Comparison of ENCODE assay signal across 10 mouse cellular contexts in genomic region chr6:34383401-34383800, GRCm38 (mm10). TPM values are rescaled to one million over a fixed set of nuclear protein-coding genes. Genes with fewer than 3 reads are reported as not detected.
DNase-seq lines count a peak whose midpoint lies in the region; ATAC-seq and TF ChIP-seq lines count a peak whose summit lies in the region.
"Had no signal": no experiment of that assay in that cellular context is flagged by ENCODE, and none has a peak within 500 bp of the region (broad histone marks: within the 10 kb centered on the region; RNA-seq: fewer than 3 reads in every experiment).

No protein-coding gene starts in this region.

- peak overlapping the region; percentile 72 for H3K4me2 ChIP-seq in kidney, embryonic 15.5 days
- H3K4me2 ChIP-seq in stomach, embryonic 15.5 days, result peak overlapping the region; percentile 83; the same call in 1 of the 2 replicates

- H3K4me3 ChIP-seq in kidney, embryonic 15.5 days (replicated peaks), result no peak overlapping the region
- H3K4me3 ChIP-seq in stomach, embryonic 15.5 days (replicated peaks), result no peak overlapping the region
- H3K4me3 ChIP-seq in left cerebral cortex, adult 2 months, result no peak overlapping the region; the same call in 1 of the 2 replicates

- H3K9ac ChIP-seq in kidney, embryonic 15.5 days, result no peak overlapping the region
- H3K9ac ChIP-seq in stomach, embryonic 15.5 days, result no peak overlapping the region

- intact Hi-C loops in heart, postnatal 10 days (cut with DNase I), result no loop called here
- intact Hi-C loops in left cerebral cortex, adult 2 months (cut with DNase I), result no loop called here

- TF ChIP-seq CTCF in left cerebral cortex, adult 2 months (IDR thresholded peaks at IDR 0.05), result no peak

- no peak; the same call in 1 of the 2 replicates for ATAC-seq in kidney, embryonic 15.5 days (replicated peaks; ENCODE audit: low FRiP score)
- ATAC-seq in stomach, embryonic 15.5 days (ENCODE audit: insufficient read depth, low FRiP score, low read depth), result no peak

- H3K27me3 ChIP-seq in kidney, embryonic 15.5 days, result no peaks in the 10 kb centered on the region
- no peaks in the 10 kb centered on the region for H3K27me3 ChIP-seq in stomach, embryonic 15.5 days (replicated peaks)

- DNase-seq in heart, adult 11 months, result peak; percentile 92
- no peak for DNase-seq in heart, postnatal 10 days
- DNase-seq in kidney, postnatal 36 days, result no peak
- DNase-seq in testis, postnatal 10 days (ENCODE audit: low spot score), result peak; percentile 49
- DNase-seq in testis, postnatal 14 days (ENCODE audit: low spot score), result no peak
- DNase-seq in left cerebral cortex, adult 2 months (ENCODE audit: extremely low spot score in 1 of 2, low spot score in 2 of 2), result no peak

- H3K36me3 ChIP-seq in kidney, embryonic 15.5 days, result peaks cover 9% of the 10 kb centered on the region; the same call in 1 of the 2 replicates
- H3K36me3 ChIP-seq in stomach, embryonic 15.5 days, result no peaks in the 10 kb centered on the region

- WGBS in kidney, embryonic 15.5 days, result 51% methylated on average over 8 of the region's 8 CpGs
- WGBS in stomach, embryonic 15.5 days, result 41% methylated on average over 8 of the region's 8 CpGs

- H3K27ac ChIP-seq in kidney, embryonic 15.5 days, result no peak overlapping the region
- H3K27ac ChIP-seq in stomach, embryonic 15.5 days, result no peak overlapping the region
- H3K27ac ChIP-seq in left cerebral cortex, adult 2 months, result no peak overlapping the region

- peaks cover 16% of the 10 kb centered on the region; the same call in 1 of the 2 replicates for H3K4me1 ChIP-seq in kidney, embryonic 15.5 days
- H3K4me1 ChIP-seq in stomach, embryonic 15.5 days, result peaks cover 15% of the 10 kb centered on the region

- no peaks in the 10 kb centered on the region for H3K9me3 ChIP-seq in kidney, embryonic 15.5 days (replicated peaks)
- H3K9me3 ChIP-seq in stomach, embryonic 15.5 days, result no peaks in the 10 kb centered on the region

RNA-seq across cellular contexts. Expression of gene Akr1b10, which starts 0.6 kb away (rescaled TPM):
- total RNA-seq in heart, postnatal 10 days (2021), result 10 to 100 TPM; 61.2 to 68.5 TPM
- polyA plus RNA-seq in kidney, embryonic 15.5 days (2015; fragmentation: Nextera tagmentation; extraction: Ambion mirVana), result 28.8 and 29.9 TPM in 2 replicates
- 18.5 and 20.3 TPM in 2 replicates for polyA plus RNA-seq in stomach, embryonic 15.5 days (2015; fragmentation: Nextera tagmentation; extraction: Ambion mirVana)
- total RNA-seq in left cerebral cortex, adult 2 months (2021), result 10 to 100 TPM; 21.0 to 24.2 TPM

RNA-seq across cellular contexts. Expression of gene Akr1b7, which starts 28.7 kb away (rescaled TPM):
- not detected for total RNA-seq in heart, postnatal 10 days (2021)
- 61.8 and 160 TPM in 2 replicates for polyA plus RNA-seq in kidney, embryonic 15.5 days (2015; fragmentation: Nextera tagmentation; extraction: Ambion mirVana)
- 3.5 and 5.4 TPM in 2 replicates for polyA plus RNA-seq in stomach, embryonic 15.5 days (2015; fragmentation: Nextera tagmentation; extraction: Ambion mirVana)
- total RNA-seq in left cerebral cortex, adult 2 months (2021), result not detected
- total RNA-seq: layer of hippocampus, postnatal 25 days had no signal
- polyA plus RNA-seq: neural tube, embryonic 11.5 days had no signal

RNA-seq across cellular contexts. Expression of gene Akr1b8, which starts 29.5 kb away (rescaled TPM):
- 1 to 10 TPM; 7.3 to 7.6 TPM for total RNA-seq in heart, postnatal 10 days (2021)
- 13.2 and 13.9 TPM in 2 replicates for polyA plus RNA-seq in kidney, embryonic 15.5 days (2015; fragmentation: Nextera tagmentation; extraction: Ambion mirVana)
- 5.5 and 6.6 TPM in 2 replicates for polyA plus RNA-seq in stomach, embryonic 15.5 days (2015; fragmentation: Nextera tagmentation; extraction: Ambion mirVana)
- total RNA-seq in left cerebral cortex, adult 2 months (2021), result under 1 TPM; 0.26 to 0.68 TPM

Comparison
In these comparisons a context has a peak if more than half of its experiments do, and no peak if none do; other contexts are left out.
1. DNase-seq: peak in heart, adult 11 months (single experiment) and testis, postnatal 10 days (single experiment); none in heart, postnatal 10 days (0 of 2), kidney, postnatal 36 days (0 of 2), testis, postnatal 14 days (single experiment) and left cerebral cortex, adult 2 months (0 of 2).
2. RNA of gene Akr1b8, which starts 29.5 kb away (total RNA-seq): 7.3 to 7.6 TPM in heart, postnatal 10 days; 0.26 to 0.68 TPM in left cerebral cortex, adult 2 months; every median in the first group is over 4 times any median in the second.